Mouse (Mus musculus) testis, adult 2 months (tissue): Measurements from ENCODE around the gene Napsa.

ENCODE experiments used
- CTCF ChIP-seq: fragments of 200-500 bp; IDR thresholded peaks from 2 replicates; pipeline ENCODE4 v1.5.1; 2012; ENCODE audit warnings: low read depth, mild to moderate bottlenecking, inconsistent platforms, low read length, moderate library complexity; ENCODE audit not compliant: control insufficient read depth, insufficient read depth, insufficient replicate concordance
- POLR2A ChIP-seq: fragments of 200-500 bp; IDR thresholded peaks from 2 replicates; pipeline ENCODE4 v1.6.1; 2012; ENCODE audit warnings: low read depth, mild to moderate bottlenecking, inconsistent platforms, low read length, moderate library complexity; ENCODE audit not compliant: control insufficient read depth

- TF ChIP-seq POLR2A (no peak), CTCF (no peak)
These were observed 29.1 kb upstream of the Napsa start for GRCm38 (mm10) chr7:44543071-44543470.
